In genomic region chr6:119796911-119797486, GRCm38 (mm10) we compare ENCODE assay signal across 14 mouse cellular contexts. TPM values are rescaled to one million over a fixed set of nuclear protein-coding genes. Genes with fewer than 3 reads are reported as not detected.
DNase-seq lines count a peak whose midpoint lies in the region; ATAC-seq and TF ChIP-seq lines count a peak whose summit lies in the region.
"Had no signal": no experiment of that assay in that cellular context is flagged by ENCODE, and none has a peak within 500 bp of the region (broad histone marks: within the 10 kb centered on the region; RNA-seq: fewer than 3 reads in every experiment).

No protein-coding gene starts in this region.

- no peak overlapping the region for H3K9ac ChIP-seq in hindbrain, embryonic 16.5 days (ENCODE audit: low read depth, low read length)
- H3K9ac ChIP-seq in hindbrain, embryonic 12.5 days: no peak overlapping the region
- H3K9ac ChIP-seq: embryonic facial prominence, embryonic 15.5 days; hindbrain, embryonic 13.5 days; kidney, embryonic 15.5 days had no signal

- H3K36me3 ChIP-seq in hindbrain, embryonic 16.5 days (ENCODE audit: control insufficient read depth, insufficient read depth, low read length): no peaks in the 10 kb centered on the region
- H3K36me3 ChIP-seq in hindbrain, embryonic 12.5 days: peaks cover 9% of the 10 kb centered on the region
- H3K36me3 ChIP-seq in thymus, adult 2 months (ENCODE audit: control insufficient read depth, insufficient read depth, low read length): no peaks in the 10 kb centered on the region
- no peaks in the 10 kb centered on the region for H3K36me3 ChIP-seq in kidney, adult 2 months (ENCODE audit: control insufficient read depth, insufficient read depth, low read length)

- H3K4me2 ChIP-seq in hindbrain, embryonic 16.5 days (ENCODE audit: low read length): no peak overlapping the region
- no peak overlapping the region for H3K4me2 ChIP-seq in hindbrain, embryonic 12.5 days (replicated peaks)
- H3K4me2 ChIP-seq: embryonic facial prominence, embryonic 15.5 days; hindbrain, embryonic 13.5 days; kidney, embryonic 15.5 days; midbrain, embryonic 11.5 days had no signal

- no peak for TF ChIP-seq POLR2A in thymus, adult 2 months (IDR thresholded peaks at IDR 0.05; ENCODE audit: control insufficient read depth, extremely low read depth, insufficient read depth, low read length, poor library complexity)
- no peak for TF ChIP-seq POLR2A in kidney, adult 2 months (IDR thresholded peaks at IDR 0.05; ENCODE audit: low read depth, low read length)

- H3K27me3 ChIP-seq in hindbrain, embryonic 16.5 days (replicated peaks; ENCODE audit: control insufficient read depth, insufficient read depth, low read length): no peaks in the 10 kb centered on the region
- no peaks in the 10 kb centered on the region for H3K27me3 ChIP-seq in hindbrain, embryonic 12.5 days
- no peaks in the 10 kb centered on the region for H3K27me3 ChIP-seq in thymus, adult 2 months (ENCODE audit: control insufficient read depth, insufficient read depth, low read length)
- H3K27me3 ChIP-seq in kidney, adult 2 months (replicated peaks; ENCODE audit: control insufficient read depth, insufficient read depth, low read length): no peaks in the 10 kb centered on the region
- H3K27me3 ChIP-seq: embryonic facial prominence, embryonic 15.5 days; hindbrain, embryonic 13.5 days; kidney, embryonic 15.5 days had no signal

- H3K9me3 ChIP-seq in hindbrain, embryonic 16.5 days (ENCODE audit: control insufficient read depth, low read length): no peaks in the 10 kb centered on the region
- H3K9me3 ChIP-seq in hindbrain, embryonic 12.5 days (replicated peaks): no peaks in the 10 kb centered on the region
- H3K9me3 ChIP-seq: embryonic facial prominence, embryonic 15.5 days; heart, embryonic 10.5 days; hindbrain, embryonic 13.5 days; kidney, embryonic 15.5 days had no signal

- H3K27ac ChIP-seq in hindbrain, embryonic 16.5 days (ENCODE audit: low read depth, low read length): peak overlapping the region; percentile 23
- H3K27ac ChIP-seq in hindbrain, embryonic 12.5 days: no peak overlapping the region
- no peak overlapping the region for H3K27ac ChIP-seq in thymus, adult 2 months (ENCODE audit: control insufficient read depth, insufficient read depth, low read length)
- no peak overlapping the region for H3K27ac ChIP-seq in kidney, adult 2 months (ENCODE audit: insufficient read depth, low read depth, low read length)
- H3K27ac ChIP-seq: embryonic facial prominence, embryonic 15.5 days; heart, embryonic 10.5 days; hindbrain, embryonic 13.5 days; kidney, embryonic 15.5 days had no signal

- 82% methylated on average over 12 of the region's 12 CpGs for WGBS in hindbrain, embryonic 16.5 days
- WGBS in hindbrain, embryonic 12.5 days: 89% methylated on average over 12 of the region's 12 CpGs
- 98% methylated on average over 12 of the region's 12 CpGs for WGBS in thymus, adult 2 months
- WGBS in kidney, adult 2 months: 89% methylated on average over 12 of the region's 12 CpGs

- TF ChIP-seq CTCF in thymus, adult 2 months (IDR thresholded peaks at IDR 0.05; ENCODE audit: borderline replicate concordance, control insufficient read depth, extremely low read depth, insufficient read depth, low read length, poor library complexity): no peak
- TF ChIP-seq CTCF in kidney, adult 2 months (conservative IDR thresholded peaks at IDR 0.05; ENCODE audit: insufficient read depth, insufficient read length, low read depth, low read length): no peak

- H3K4me1 ChIP-seq in hindbrain, embryonic 16.5 days (ENCODE audit: control insufficient read depth, insufficient read depth, low read depth, low read length): no peaks in the 10 kb centered on the region; the same call in 1 of the 2 replicates
- H3K4me1 ChIP-seq in hindbrain, embryonic 12.5 days: no peaks in the 10 kb centered on the region
- H3K4me1 ChIP-seq in thymus, adult 2 months (replicated peaks; ENCODE audit: control insufficient read depth, insufficient read depth, low read length): no peaks in the 10 kb centered on the region
- H3K4me1 ChIP-seq in kidney, adult 2 months (ENCODE audit: control insufficient read depth, insufficient read depth, low read length): no peaks in the 10 kb centered on the region
- H3K4me1 ChIP-seq: embryonic facial prominence, embryonic 15.5 days; heart, embryonic 10.5 days; hindbrain, embryonic 13.5 days; kidney, embryonic 15.5 days had no signal

- intact Hi-C loops in heart, postnatal 36 days (cut with DNase I): loop anchor here (10.0 kb wide), 1 partner anchor 528 kb away; no protein-coding TSS in a partner anchor

- no peak overlapping the region for H3K4me3 ChIP-seq in hindbrain, embryonic 16.5 days (ENCODE audit: low read length)
- no peak overlapping the region for H3K4me3 ChIP-seq in hindbrain, embryonic 12.5 days
- H3K4me3 ChIP-seq in thymus, adult 2 months (ENCODE audit: control insufficient read depth, insufficient read depth, low read length): no peak overlapping the region
- H3K4me3 ChIP-seq in kidney, adult 2 months (ENCODE audit: insufficient read depth, low read depth, low read length): no peak overlapping the region
- H3K4me3 ChIP-seq: embryonic facial prominence, embryonic 15.5 days; heart, embryonic 10.5 days; hindbrain, embryonic 13.5 days; kidney, embryonic 15.5 days had no signal

- peak; percentile 58 to 69 for DNase-seq in cerebellum, postnatal 25 days
- DNase-seq in layer of hippocampus, adult 9-11 months: peak; percentile 68
- DNase-seq in right cerebral cortex, postnatal 25 days: peak; percentile 27
- DNase-seq in thymus, adult 2 months: no peak
- no peak for DNase-seq in kidney, adult 2 months
- no peak for DNase-seq in heart, postnatal 36 days
- DNase-seq: lung, adult 18-20 months had no signal

- no peak for ATAC-seq in hindbrain, embryonic 16.5 days
- ATAC-seq in hindbrain, embryonic 12.5 days (ENCODE audit: low FRiP score): no peak

RNA-seq across cellular contexts. Expression of gene Erc1, which starts 51.0 kb away (rescaled TPM):
- 42.9 and 46.9 TPM in 2 replicates for polyA plus RNA-seq in hindbrain, embryonic 16.5 days (2015; fragmentation: Nextera tagmentation; extraction: Ambion mirVana)
- polyA plus RNA-seq in hindbrain, embryonic 12.5 days (2016; fragmentation: Nextera tagmentation; extraction: Ambion mirVana): 41.4 and 45.9 TPM in 2 replicates
- polyA plus RNA-seq in thymus, adult 2 months (2012; rRNA removed): 8.4 and 8.5 TPM in 2 replicates
- 8.0 and 8.1 TPM in 2 replicates for polyA plus RNA-seq in kidney, adult 2 months (2012; rRNA removed)
- total RNA-seq in heart, postnatal 36 days (2021): 10 to 100 TPM; 37.2 to 38.1 TPM

Comparison
In these comparisons a context has a peak if more than half of its experiments do, and no peak if none do; other contexts are left out.
1. DNase-seq: peak in cerebellum, postnatal 25 days (2 of 2), layer of hippocampus, adult 9-11 months (single experiment) and right cerebral cortex, postnatal 25 days (single experiment); none in thymus, adult 2 months (single experiment), kidney, adult 2 months (single experiment) and heart, postnatal 36 days (0 of 2).